In genomic region chr7:125430170-125430842, GRCm38 (mm10) we compare ENCODE assay signal across 18 mouse cellular contexts. TPM values are rescaled to one million over a fixed set of nuclear protein-coding genes. Genes with fewer than 3 reads are reported as not detected.
DNase-seq lines count a peak whose midpoint lies in the region; ATAC-seq and TF ChIP-seq lines count a peak whose summit lies in the region.
"Had no signal": no experiment of that assay in that cellular context is flagged by ENCODE, and none has a peak within 500 bp of the region (broad histone marks: within the 10 kb centered on the region; RNA-seq: fewer than 3 reads in every experiment).

No protein-coding gene starts in this region.

- H3K36me3 ChIP-seq in hindbrain, embryonic 12.5 days = no peaks in the 10 kb centered on the region
- no peaks in the 10 kb centered on the region for H3K36me3 ChIP-seq in hindbrain, embryonic 11.5 days (ENCODE audit: control insufficient read depth, insufficient read depth, low read length)
- H3K36me3 ChIP-seq in lung, embryonic 14.5 days (ENCODE audit: insufficient read depth) = no peaks in the 10 kb centered on the region
- H3K36me3 ChIP-seq in neural tube, embryonic 13.5 days = no peaks in the 10 kb centered on the region
- H3K36me3 ChIP-seq: embryonic facial prominence, embryonic 15.5 days had no signal

- H3K4me1 ChIP-seq in hindbrain, embryonic 12.5 days = peaks cover 6% of the 10 kb centered on the region
- H3K4me1 ChIP-seq in hindbrain, embryonic 11.5 days (replicated peaks; ENCODE audit: control insufficient read depth, insufficient read depth, low read length) = no peaks in the 10 kb centered on the region
- peaks cover 3% of the 10 kb centered on the region; the same call in 1 of the 2 replicates for H3K4me1 ChIP-seq in lung, embryonic 14.5 days (ENCODE audit: insufficient read depth)
- peaks cover 7% of the 10 kb centered on the region for H3K4me1 ChIP-seq in lung, adult 2 months (ENCODE audit: control insufficient read depth, insufficient read depth, low read length)
- H3K4me1 ChIP-seq in neural tube, embryonic 13.5 days (replicated peaks) = peaks cover 11% of the 10 kb centered on the region; the same call in 1 of the 2 replicates

- H3K27ac ChIP-seq in hindbrain, embryonic 12.5 days = 0 out of 2 replicates have a peak overlapping the region, but pooled peaks have one; percentile 30
- H3K27ac ChIP-seq in hindbrain, embryonic 11.5 days (ENCODE audit: low read depth, low read length) = no peak overlapping the region
- peak overlapping the region; percentile 52; the same call in 1 of the 2 replicates for H3K27ac ChIP-seq in lung, embryonic 14.5 days (ENCODE audit: low read depth)
- 0 out of 2 replicates have a peak overlapping the region, but pooled peaks have one; percentile 49 for H3K27ac ChIP-seq in neural tube, embryonic 13.5 days (replicated peaks)
- H3K27ac ChIP-seq: embryonic facial prominence, embryonic 15.5 days; layer of hippocampus, adult 2 months had no signal

- no peak for TF ChIP-seq POLR2A in lung, adult 2 months (IDR thresholded peaks at IDR 0.05; ENCODE audit: borderline replicate concordance, extremely low read depth, low read depth, low read length)

- DNase-seq in hindbrain, embryonic 11.5 days (ENCODE audit: low spot score) = no peak
- DNase-seq in lung, embryonic 14.5 days = peak; percentile 75
- DNase-seq in lung, adult 2 months = no peak
- no peak for DNase-seq in neural tube, embryonic 10.5 days (ENCODE audit: extremely low spot score, low spot score)
- no peak for DNase-seq in spleen, postnatal 14 days (ENCODE audit: low spot score in 2 of 2)
- DNase-seq: adrenal gland, postnatal 14 days; cerebellum, adult 11 months; cerebellum, postnatal 25 days; embryo, embryonic 11 days; kidney, adult 2 months; kidney, postnatal 14 days; spleen, adult 18-20 months; thymus, postnatal 4 days had no signal

- 71% methylated on average over 7 of the region's 7 CpGs for WGBS in hindbrain, embryonic 12.5 days
- WGBS in hindbrain, embryonic 11.5 days = 76% methylated on average over 7 of the region's 7 CpGs
- 48% methylated on average over 7 of the region's 7 CpGs for WGBS in lung, embryonic 14.5 days
- WGBS in lung, adult 2 months = 58% methylated on average over 7 of the region's 7 CpGs
- whole genome bisulfite sequencing in neural tube, embryonic 13.5 days = 53% methylated on average over 7 of the region's 7 CpGs

- TF ChIP-seq CTCF in lung, embryonic 14.5 days (IDR thresholded peaks at IDR 0.05; ENCODE audit: low read depth) = no peak
- no peak for TF ChIP-seq CTCF in lung, adult 2 months (IDR thresholded peaks at IDR 0.05; ENCODE audit: insufficient read depth, low read length)

- no peaks in the 10 kb centered on the region for H3K27me3 ChIP-seq in hindbrain, embryonic 12.5 days
- H3K27me3 ChIP-seq in hindbrain, embryonic 11.5 days (ENCODE audit: control insufficient read depth, insufficient read depth, low read length) = no peaks in the 10 kb centered on the region
- H3K27me3 ChIP-seq in lung, embryonic 14.5 days (ENCODE audit: insufficient read depth, low read length) = no peaks in the 10 kb centered on the region
- H3K27me3 ChIP-seq in neural tube, embryonic 13.5 days = no peaks in the 10 kb centered on the region
- H3K27me3 ChIP-seq: embryonic facial prominence, embryonic 15.5 days had no signal

- peaks cover 8% of the 10 kb centered on the region for H3K9me3 ChIP-seq in hindbrain, embryonic 12.5 days (replicated peaks)
- H3K9me3 ChIP-seq in hindbrain, embryonic 11.5 days (ENCODE audit: control insufficient read depth, low read length) = no peaks in the 10 kb centered on the region
- peaks cover 4% of the 10 kb centered on the region; the same call in 1 of the 2 replicates for H3K9me3 ChIP-seq in lung, embryonic 14.5 days (ENCODE audit: low read depth, low read length)
- H3K9me3 ChIP-seq in neural tube, embryonic 13.5 days = peaks cover 7% of the 10 kb centered on the region; the same call in 1 of the 2 replicates
- H3K9me3 ChIP-seq: embryonic facial prominence, embryonic 15.5 days had no signal

- no peak overlapping the region for H3K9ac ChIP-seq in hindbrain, embryonic 12.5 days
- no peak overlapping the region for H3K9ac ChIP-seq in hindbrain, embryonic 11.5 days (ENCODE audit: low read depth, low read length)
- H3K9ac ChIP-seq in lung, embryonic 14.5 days = no peak overlapping the region
- H3K9ac ChIP-seq in neural tube, embryonic 13.5 days = no peak overlapping the region
- H3K9ac ChIP-seq: embryonic facial prominence, embryonic 15.5 days had no signal

- ATAC-seq in hindbrain, embryonic 12.5 days (ENCODE audit: low FRiP score) = no peak
- no peak for ATAC-seq in hindbrain, embryonic 11.5 days (ENCODE audit: low FRiP score)
- ATAC-seq in lung, embryonic 14.5 days (ENCODE audit: insufficient read depth) = peak; percentile 64
- no peak for ATAC-seq in neural tube, embryonic 13.5 days (ENCODE audit: low read depth)
- ATAC-seq: hindbrain, embryonic 16.5 days had no signal

- H3K4me3 ChIP-seq in hindbrain, embryonic 12.5 days = no peak overlapping the region
- H3K4me3 ChIP-seq in hindbrain, embryonic 11.5 days (ENCODE audit: low read depth, low read length) = no peak overlapping the region
- no peak overlapping the region for H3K4me3 ChIP-seq in lung, embryonic 14.5 days (ENCODE audit: low read depth, low read length)
- H3K4me3 ChIP-seq in lung, adult 2 months (replicated peaks; ENCODE audit: extremely low read depth, low read depth, low read length) = no peak overlapping the region
- H3K4me3 ChIP-seq in neural tube, embryonic 13.5 days = no peak overlapping the region
- H3K4me3 ChIP-seq: embryonic facial prominence, embryonic 15.5 days; layer of hippocampus, adult 2 months had no signal

- no peak overlapping the region for H3K4me2 ChIP-seq in hindbrain, embryonic 12.5 days (replicated peaks)
- no peak overlapping the region for H3K4me2 ChIP-seq in hindbrain, embryonic 11.5 days (replicated peaks; ENCODE audit: low read depth, low read length)
- H3K4me2 ChIP-seq in lung, embryonic 14.5 days = no peak overlapping the region
- H3K4me2 ChIP-seq in neural tube, embryonic 13.5 days = no peak overlapping the region
- H3K4me2 ChIP-seq: embryonic facial prominence, embryonic 15.5 days had no signal

RNA-seq across cellular contexts. Expression of gene Kdm8, which starts 14.2 kb away (rescaled TPM):
- polyA plus RNA-seq in hindbrain, embryonic 12.5 days (2016; fragmentation: Nextera tagmentation; extraction: Ambion mirVana) = 9.3 and 10.7 TPM in 2 replicates
- 8.3 and 10.9 TPM in 2 replicates for polyA plus RNA-seq in hindbrain, embryonic 11.5 days (2014; fragmentation: Nextera tagmentation; extraction: Ambion mirVana)
- polyA plus RNA-seq in lung, embryonic 14.5 days (2014; fragmentation: Nextera tagmentation; extraction: Ambion mirVana) = 14.9 and 15.7 TPM in 2 replicates
- polyA plus RNA-seq in lung, adult 2 months (2012; rRNA removed) = 4.6 and 6.0 TPM in 2 replicates
- polyA plus RNA-seq in neural tube, embryonic 13.5 days (2015; fragmentation: Nextera tagmentation; extraction: Ambion mirVana) = 4.7 and 5.4 TPM in 2 replicates
